Mouse (Mus musculus) lung, postnatal 14 days (tissue): ENCODE data around the gene Dock4.

Experiments used
- DNase-seq: peaks from one replicate; pipeline ENCODE4 v3.0.0; 2021

The Dock4 gene

DNA sequence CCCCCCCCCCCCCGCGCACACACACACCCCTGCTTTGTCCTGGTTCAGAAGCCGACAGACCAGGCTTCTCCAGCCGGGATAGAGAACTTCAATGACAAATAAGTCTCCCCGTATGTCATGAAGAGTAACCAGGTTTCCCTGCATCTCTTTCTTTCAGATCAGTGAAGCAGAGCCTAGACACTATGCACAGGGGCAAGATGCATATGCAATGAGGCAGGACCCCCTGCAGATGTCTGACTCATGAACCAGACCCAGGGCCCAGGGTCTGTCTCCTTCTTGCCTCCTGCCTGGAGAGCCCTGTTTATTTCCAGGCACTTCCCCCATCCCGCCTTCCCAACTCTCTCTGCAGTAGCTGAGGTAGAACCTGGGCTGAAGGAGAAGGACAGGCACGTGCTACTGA is 448.0 kb downstream of the Dock4 start:
- DNase-seq, result no peak

DNA sequence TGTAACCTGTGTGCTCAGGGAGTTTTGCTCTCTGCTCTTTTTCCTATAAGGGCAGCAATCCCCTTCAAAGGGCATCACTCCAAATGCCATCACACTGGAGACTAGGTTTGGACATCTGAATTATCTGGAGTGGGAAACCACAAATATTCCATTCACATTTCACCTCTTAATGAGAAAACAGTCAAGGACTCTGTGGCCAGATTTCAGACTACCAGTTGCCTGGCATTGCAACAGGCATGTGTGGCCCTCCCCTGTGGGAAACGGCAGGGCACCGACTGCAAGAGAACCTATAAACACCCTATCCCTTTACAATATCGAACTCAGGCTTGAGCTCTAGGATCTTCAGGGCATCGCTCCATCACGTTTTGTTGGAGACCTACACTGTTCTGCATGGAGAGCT is 448.9 kb downstream of the Dock4 start:
- DNase-seq, result no peak
